Mouse (Mus musculus) right cerebral cortex, postnatal 36 days (tissue): ENCODE data around the gene Dhx36.

ENCODE experiments used
- DNase-seq, 2 experiments: peaks; one replicate each; pipeline ENCODE4 v3.0.0; 2022; ENCODE audit warnings: low spot score in 2 of 2, mixed read lengths in 1 of 2

Gene Dhx36

GRCm38 (mm10) chr3:62418387-62419138, 88.2 kb downstream of the Dhx36 start:
- no peak for DNase-seq
